In genomic region chr17:93762349-93762748, GRCm38 (mm10) we compare ENCODE assay signal across 8 mouse cellular contexts.
DNase-seq lines count a peak whose midpoint lies in the region; ATAC-seq and TF ChIP-seq lines count a peak whose summit lies in the region.

No protein-coding gene starts in this region.

- no peaks in the 10 kb centered on the region for H3K79me2 ChIP-seq in CH12.LX (replicated peaks; ENCODE audit: control insufficient read depth, extremely low read depth, insufficient read depth, poor library complexity, severe bottlenecking)

- H3K36me3 ChIP-seq in kidney, postnatal 0 days (ENCODE audit: insufficient read depth, low read length), result no peaks in the 10 kb centered on the region
- H3K36me3 ChIP-seq in CH12.LX (replicated peaks in 1 of 2; ENCODE audit: control insufficient read depth in 1 of 2, insufficient read depth in 1 of 2, low read length in 1 of 2), result no peaks in the 10 kb centered on the region
- H3K36me3 ChIP-seq in heart, embryonic 12.5 days, result no peaks in the 10 kb centered on the region

- peak; percentile 64 for TF ChIP-seq CTCF in kidney, postnatal 0 days (IDR thresholded peaks at IDR 0.05; ENCODE audit: low read depth)
- TF ChIP-seq CTCF in CH12.LX (conservative IDR thresholded peaks at IDR 0.05 in 1 of 2, IDR thresholded peaks at IDR 0.05 in 1 of 2; ENCODE audit: low read depth in 2 of 2, low read length in 2 of 2), result peak in 1 of 2 experiments; percentile 48; a peak in 2 of 4 replicates

- H3K9ac ChIP-seq in kidney, postnatal 0 days (ENCODE audit: low read depth, low read length), result no peak overlapping the region
- no peak overlapping the region for H3K9ac ChIP-seq in CH12.LX (ENCODE audit: insufficient read depth, low read depth)
- no peak overlapping the region for H3K9ac ChIP-seq in heart, embryonic 12.5 days

- no peak for ATAC-seq in kidney, postnatal 0 days (replicated peaks; ENCODE audit: low FRiP score, low read depth)
- ATAC-seq in common myeloid progenitor, adult 5-6 weeks (replicated peaks; ENCODE audit: low read depth, poor library complexity, severe bottlenecking), result peak; percentile 88
- no peak for ATAC-seq in heart, embryonic 12.5 days (ENCODE audit: insufficient number of reproducible peaks, low FRiP score)

- no peak overlapping the region for H3K27ac ChIP-seq in kidney, postnatal 0 days
- no peak overlapping the region for H3K27ac ChIP-seq in CH12.LX (ENCODE audit: insufficient read depth, low read depth)
- no peak overlapping the region for H3K27ac ChIP-seq in heart, embryonic 12.5 days (ENCODE audit: poor library complexity, severe bottlenecking)

- H3K9me3 ChIP-seq in kidney, postnatal 0 days (replicated peaks; ENCODE audit: low read length), result no peaks in the 10 kb centered on the region
- peaks cover 2% of the 10 kb centered on the region for H3K9me3 ChIP-seq in CH12.LX (replicated peaks; ENCODE audit: low read length)
- H3K9me3 ChIP-seq in heart, embryonic 12.5 days (replicated peaks), result no peaks in the 10 kb centered on the region

- no peak overlapping the region for H3K4me3 ChIP-seq in kidney, postnatal 0 days (replicated peaks; ENCODE audit: low read depth, low read length)
- H3K4me3 ChIP-seq in CH12.LX (replicated peaks in 1 of 3; ENCODE audit: low read depth in 2 of 3, low read length in 2 of 3, poor library complexity in 1 of 3), result no peak overlapping the region
- no peak overlapping the region for H3K4me3 ChIP-seq in heart, embryonic 12.5 days

- H3K4me1 ChIP-seq in kidney, postnatal 0 days (replicated peaks; ENCODE audit: insufficient read depth, low read length), result no peaks in the 10 kb centered on the region
- H3K4me1 ChIP-seq in CH12.LX (ENCODE audit: control insufficient read depth in 1 of 2, insufficient read depth in 2 of 2), result no peaks in the 10 kb centered on the region
- H3K4me1 ChIP-seq in heart, embryonic 12.5 days (replicated peaks), result no peaks in the 10 kb centered on the region

- dilution Hi-C loops in CH12.LX (cut with MboI; ENCODE audit: extremely low pct_ligation_motif_present, extremely low pct_unique_long_range_greater_than_20kb, low sequenced_read_pairs), result no loop called here

- WGBS in kidney, postnatal 0 days, result 18% methylated on average over 1 of the region's 1 CpGs
- WGBS in heart, embryonic 12.5 days, result 21% methylated on average over 1 of the region's 1 CpGs

- H3K4me2 ChIP-seq in kidney, postnatal 0 days (ENCODE audit: low read length), result no peak overlapping the region
- H3K4me2 ChIP-seq in CH12.LX (ENCODE audit: insufficient read depth, low read depth, poor library complexity, severe bottlenecking), result no peak overlapping the region
- no peak overlapping the region for H3K4me2 ChIP-seq in heart, embryonic 12.5 days

- no peaks in the 10 kb centered on the region for H3K27me3 ChIP-seq in kidney, postnatal 0 days (ENCODE audit: insufficient read depth, low read length)
- H3K27me3 ChIP-seq in CH12.LX (replicated peaks), result no peaks in the 10 kb centered on the region
- no peaks in the 10 kb centered on the region for H3K27me3 ChIP-seq in heart, embryonic 12.5 days (replicated peaks)

- in situ Hi-C loops in CH12.LX (cut with MboI; ENCODE audit: low pct_ligation_motif_present, low pct_unique_long_range_greater_than_20kb, low sequenced_read_pairs), result no loop called here

- no peak for TF ChIP-seq POLR2A in CH12.LX (IDR thresholded peaks at IDR 0.05; ENCODE audit: low read depth, low read length)

- no peak for TF ChIP-seq EP300 in CH12.LX (IDR thresholded peaks at IDR 0.05; ENCODE audit: low read length)

- peak; percentile 48 for TF ChIP-seq RAD21 in CH12.LX (IDR thresholded peaks at IDR 0.05; ENCODE audit: low read depth, low read length)

- DNase-seq in kidney, postnatal 0 days (ENCODE audit: low spot score), result peak; percentile 65
- DNase-seq in kidney, postnatal 10 days, result no peak
- DNase-seq in CH12.LX (ENCODE audit: extremely low read depth), result peak; percentile 1
- DNase-seq in induced T-regulatory cell, adult 2 months (ENCODE audit: low read depth), result peak; percentile 4
- no peak for DNase-seq in adrenal gland, postnatal 25 days
- DNase-seq in right cerebral cortex, postnatal 25 days, result no peak

TF ChIP-seq in CH12.LX, 34 proteins besides CTCF, POLR2A, EP300 and RAD21:
- TF ChIP-seq SMC3 (IDR thresholded peaks at IDR 0.05; ENCODE audit: low read depth, low read length), result peak; percentile 48
- no peak for TF ChIP-seq SIN3A (IDR thresholded peaks at IDR 0.05; ENCODE audit: low read length)
- TF ChIP-seq USF2 (conservative IDR thresholded peaks at IDR 0.05; ENCODE audit: low read depth, low read length), result no peak
- no peak for TF ChIP-seq MAZ (IDR thresholded peaks at IDR 0.05; ENCODE audit: low read depth, low read length)
- no peak for TF ChIP-seq MAX (IDR thresholded peaks at IDR 0.05; ENCODE audit: low read length)
- no peak for TF ChIP-seq GABPA (IDR thresholded peaks at IDR 0.05; ENCODE audit: insufficient replicate concordance, low read depth, low read length)

Comparison
In these comparisons a context has a peak if more than half of its experiments do, and no peak if none do; other contexts are left out.
1. DNase-seq: peak in kidney, postnatal 0 days (single experiment), CH12.LX (single experiment) and induced T-regulatory cell, adult 2 months (single experiment); none in kidney, postnatal 10 days (single experiment), adrenal gland, postnatal 25 days (single experiment) and right cerebral cortex, postnatal 25 days (single experiment).